Mouse (Mus musculus) embryonic facial prominence, embryonic 12.5 days (tissue): ENCODE measurements around the gene Spats2l. TPM values are rescaled to one million over a fixed set of nuclear protein-coding genes. Genes with fewer than 3 reads are reported as not detected.

ENCODE experiments used
- ATAC-seq: fragments of 200-750 bp; cut with Nextera tagmentation; 2 replicates; pipeline ENCODE4 v1.8.0; 2017; ENCODE audit not compliant: insufficient number of reproducible peaks, insufficient read depth, low FRiP score, low TSS enrichment
- H3K27ac ChIP-seq: fragments of 300-500 bp; sonication (generic); 2 replicates; pipeline ENCODE4 v1.5.1; 2016; ENCODE audit warnings: mild to moderate bottlenecking
- H3K27me3 ChIP-seq: fragments of 300-500 bp; sonication (generic); 2 replicates; pipeline ENCODE4 v1.6.1; 2016; ENCODE audit warnings: mild to moderate bottlenecking, moderate library complexity
- H3K36me3 ChIP-seq: fragments of 300-500 bp; sonication (generic); 2 replicates; pipeline ENCODE4 v1.6.1; 2016; ENCODE audit warnings: mild to moderate bottlenecking
- H3K4me1 ChIP-seq: fragments of 300-500 bp; sonication (generic); 2 replicates; pipeline ENCODE4 v1.6.1; 2016
- H3K4me2 ChIP-seq: fragments of 300-500 bp; sonication (generic); replicated peaks from 2 replicates; pipeline ENCODE4 v1.6.1; 2016; ENCODE audit warnings: mild to moderate bottlenecking, moderate library complexity
- H3K4me3 ChIP-seq: fragments of 300-500 bp; sonication (generic); 2 replicates; pipeline ENCODE4 v1.5.1; 2016; ENCODE audit warnings: mild to moderate bottlenecking
- H3K9ac ChIP-seq: fragments of 300-500 bp; sonication (generic); 2 replicates; pipeline ENCODE4 v1.6.1; 2016; ENCODE audit warnings: mild to moderate bottlenecking, moderate library complexity
- H3K9me3 ChIP-seq: fragments of 300-500 bp; sonication (generic); 2 replicates; pipeline ENCODE4 v1.6.1; 2016; ENCODE audit warnings: mild to moderate bottlenecking, moderate library complexity
- WGBS: fragments of 180-500 bp; shearing (Covaris S2); methylation state at CpG from one replicate; pipeline ENCODE4 v1.1.7; 2016; 5-methylcytosine and 5-hydroxymethylcytosine counted together
- polyA plus RNA-seq: library from polyadenylated mRNA; unstranded; fragments of >200 nt; fragmentation: Nextera tagmentation; extraction: Ambion mirVana; gene quantifications from 2 replicates; pipeline ENCODE4 v1.2.1, GENCODE M21; 2016

Spats2l gene
- polyA plus RNA-seq, 1 experiment from 2014 or later = 109 TPM

DNA sequence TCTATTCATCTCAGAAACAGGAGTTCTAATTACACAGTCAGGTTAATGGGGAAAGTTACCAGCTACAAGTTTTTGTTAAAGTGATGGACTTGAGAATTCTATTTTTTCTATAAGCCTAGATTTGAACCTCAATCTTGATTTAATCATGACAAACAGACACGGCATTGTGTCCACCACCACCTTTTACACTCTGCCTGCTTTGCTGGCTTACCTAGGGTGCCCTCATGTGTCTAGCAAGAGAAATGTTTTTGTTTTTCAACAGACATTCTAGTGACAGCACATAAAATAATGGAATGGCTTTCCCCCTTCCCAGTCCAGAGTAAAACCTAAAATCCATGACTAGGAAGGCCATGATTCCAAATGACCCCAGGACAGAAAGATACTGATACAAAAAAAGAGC lies 175.2 kb downstream of the Spats2l start:
- no peaks in the 10 kb centered on the region for H3K27me3 ChIP-seq
- no peaks in the 10 kb centered on the region for H3K9me3 ChIP-seq
- ATAC-seq = no peak
- no peak overlapping the region for H3K4me3 ChIP-seq
- H3K4me2 ChIP-seq = no peak overlapping the region
- 3% methylated on average over 1 of the region's 1 CpGs for WGBS
- H3K9ac ChIP-seq = no peak overlapping the region
- no peak overlapping the region for H3K27ac ChIP-seq
- H3K4me1 ChIP-seq = peaks cover 13% of the 10 kb centered on the region; the same call in 1 of the 2 replicates
- H3K36me3 ChIP-seq = peaks cover 7% of the 10 kb centered on the region

DNA sequence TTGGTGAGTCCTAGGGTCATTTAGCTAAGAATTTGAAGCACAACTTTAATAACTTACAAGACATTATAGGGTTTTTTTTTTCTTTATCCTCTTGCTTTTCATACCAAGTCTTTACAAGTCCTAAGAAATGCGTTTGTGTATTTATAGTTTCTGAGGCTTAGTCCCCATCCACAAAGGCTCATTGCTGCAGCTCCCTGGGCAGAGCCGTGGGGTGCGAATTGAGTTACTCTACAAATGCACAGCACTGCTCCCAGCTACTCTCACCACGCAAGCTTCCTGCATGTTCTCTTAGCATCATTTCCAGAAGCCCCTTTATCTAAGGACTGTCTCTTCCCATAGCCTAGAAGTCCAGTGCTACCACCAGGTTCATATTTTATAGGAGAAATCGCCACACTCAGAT lies 175.8 kb downstream of the Spats2l start:
- H3K4me1 ChIP-seq = peaks cover 13% of the 10 kb centered on the region; the same call in 1 of the 2 replicates
- H3K9me3 ChIP-seq = no peaks in the 10 kb centered on the region
- ATAC-seq = no peak
- peaks cover 6% of the 10 kb centered on the region for H3K36me3 ChIP-seq
- no peaks in the 10 kb centered on the region for H3K27me3 ChIP-seq
- no peak overlapping the region for H3K4me3 ChIP-seq
- H3K4me2 ChIP-seq = no peak overlapping the region
- no peak overlapping the region for H3K27ac ChIP-seq
- WGBS = 74% methylated on average over 5 of the region's 5 CpGs
- no peak overlapping the region for H3K9ac ChIP-seq

GRCm38 (mm10) chr1:57952509-57952908 lies 178.5 kb downstream of the Spats2l start:
- no peak overlapping the region for H3K27ac ChIP-seq
- peaks cover 18% of the 10 kb centered on the region for H3K36me3 ChIP-seq
- no peak overlapping the region for H3K4me2 ChIP-seq
- no peak overlapping the region for H3K4me3 ChIP-seq
- H3K27me3 ChIP-seq = no peaks in the 10 kb centered on the region
- no peaks in the 10 kb centered on the region for H3K9me3 ChIP-seq
- WGBS = 93% methylated on average over 4 of the region's 4 CpGs
- no peak for ATAC-seq
- no peak overlapping the region for H3K9ac ChIP-seq
- H3K4me1 ChIP-seq = peaks cover 9% of the 10 kb centered on the region; the same call in 1 of the 2 replicates

GRCm38 (mm10) chr1:57953586-57954375 lies 179.8 kb downstream of the Spats2l start:
- H3K27me3 ChIP-seq = no peaks in the 10 kb centered on the region
- H3K27ac ChIP-seq = no peak overlapping the region
- H3K4me2 ChIP-seq = no peak overlapping the region
- no peak for ATAC-seq
- H3K4me3 ChIP-seq = no peak overlapping the region
- H3K4me1 ChIP-seq = peaks cover 3% of the 10 kb centered on the region; the same call in 1 of the 2 replicates
- H3K9ac ChIP-seq = no peak overlapping the region
- H3K36me3 ChIP-seq = peaks cover 21% of the 10 kb centered on the region
- WGBS = 87% methylated on average over 16 of the region's 16 CpGs
- H3K9me3 ChIP-seq = no peaks in the 10 kb centered on the region

DNA sequence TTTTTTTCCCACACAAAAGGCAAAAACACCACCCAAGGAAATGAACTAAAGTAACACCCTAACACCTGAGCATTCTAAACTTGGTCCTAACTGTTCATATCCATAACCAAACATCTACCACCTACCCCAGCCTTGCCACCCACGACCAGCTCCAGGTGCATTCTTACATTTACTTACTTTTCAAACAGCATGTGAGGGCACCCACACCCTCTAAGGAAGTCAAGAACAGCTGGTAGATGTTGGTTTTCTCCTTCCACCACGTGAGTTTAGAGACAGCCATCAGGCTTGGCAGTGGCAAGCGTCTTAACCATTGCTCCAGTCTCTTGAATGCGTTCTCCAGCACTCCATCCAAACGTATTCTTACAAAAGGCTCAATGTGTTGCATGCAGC lies 180.4 kb downstream of the Spats2l start:
- 89% methylated on average over 5 of the region's 5 CpGs for WGBS
- no peaks in the 10 kb centered on the region for H3K4me1 ChIP-seq
- no peak for ATAC-seq
- peaks cover 27% of the 10 kb centered on the region for H3K36me3 ChIP-seq
- H3K9ac ChIP-seq = no peak overlapping the region
- no peak overlapping the region for H3K4me2 ChIP-seq
- no peak overlapping the region for H3K4me3 ChIP-seq
- no peaks in the 10 kb centered on the region for H3K27me3 ChIP-seq
- H3K9me3 ChIP-seq = no peaks in the 10 kb centered on the region
- H3K27ac ChIP-seq = no peak overlapping the region

DNA sequence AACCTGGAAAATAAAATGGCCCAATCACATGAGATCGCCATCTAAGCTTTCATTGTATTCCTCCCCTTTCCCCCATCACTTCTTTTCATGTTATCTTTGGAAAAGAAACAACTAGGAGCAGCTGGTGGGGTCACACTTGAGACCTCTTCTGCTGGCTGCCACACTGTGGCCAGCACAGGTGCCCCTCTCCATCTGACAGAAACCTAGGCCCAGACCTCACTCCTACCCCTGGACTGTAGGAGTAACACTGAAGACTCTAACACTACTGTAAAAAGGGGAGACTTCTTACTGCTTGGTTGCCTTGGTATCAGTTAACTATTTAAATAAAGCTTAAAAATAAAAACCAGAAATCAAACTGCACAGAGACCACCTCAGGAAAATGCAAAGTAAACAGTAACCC lies 181.8 kb downstream of the Spats2l start:
- H3K9me3 ChIP-seq = no peaks in the 10 kb centered on the region
- H3K27me3 ChIP-seq = no peaks in the 10 kb centered on the region
- WGBS = 91% methylated on average over 1 of the region's 1 CpGs
- H3K4me3 ChIP-seq = no peak overlapping the region
- peaks cover 32% of the 10 kb centered on the region for H3K36me3 ChIP-seq
- H3K4me2 ChIP-seq = no peak overlapping the region
- H3K4me1 ChIP-seq = no peaks in the 10 kb centered on the region
- no peak overlapping the region for H3K9ac ChIP-seq
- ATAC-seq = no peak
- no peak overlapping the region for H3K27ac ChIP-seq

GRCm38 (mm10) chr1:57969327-57970271 lies 195.6 kb downstream of the Spats2l start:
- Histone ChIP-seq H3K4me3 (peak overlapping the region; percentile 78), H3K9ac (peak overlapping the region; percentile 87), H3K9me3 (no peaks in the 10 kb centered on the region), H3K27ac (peak overlapping the region; percentile 78), H3K4me2 (peak overlapping the region; percentile 86), H3K36me3 (peaks cover 4% of the 10 kb centered on the region; the same call in 1 of the 2 replicates), H3K4me1 (peaks cover 7% of the 10 kb centered on the region; the same call in 1 of the 2 replicates), H3K27me3 (no peaks in the 10 kb centered on the region)
- ATAC-seq = peak; percentile 94
- WGBS = under 1% methylated on average over 65 of the region's 65 CpGs

DNA sequence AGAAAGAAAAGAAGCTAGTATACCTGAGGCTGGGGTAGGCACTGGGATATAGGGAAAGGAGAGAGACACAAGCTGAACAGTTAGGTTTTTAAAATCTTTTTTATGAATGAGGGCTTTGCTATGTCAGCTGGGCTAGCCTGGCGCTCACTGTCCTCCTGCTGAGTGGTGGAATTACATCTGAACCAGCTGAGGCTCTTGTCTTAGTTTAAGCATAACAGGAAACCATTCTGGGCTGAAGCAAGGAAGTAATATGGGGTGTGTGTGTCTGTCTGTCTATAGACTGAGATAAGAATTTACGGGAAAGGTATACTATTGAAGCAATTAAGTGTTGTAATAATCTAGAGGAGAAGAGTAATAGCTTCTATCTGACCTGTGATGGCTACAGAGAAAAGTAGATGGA lies 197.6 kb downstream of the Spats2l start:
- WGBS = 76% methylated on average over 2 of the region's 2 CpGs
- no peaks in the 10 kb centered on the region for H3K27me3 ChIP-seq

GRCm38 (mm10) chr1:57976860-57977259 lies 202.9 kb downstream of the Spats2l start:
- Histone ChIP-seq H3K4me1 (no peaks in the 10 kb centered on the region), H3K4me2 (no peak overlapping the region), H3K27ac (no peak overlapping the region), H3K9me3 (no peaks in the 10 kb centered on the region), H3K4me3 (no peak overlapping the region), H3K27me3 (no peaks in the 10 kb centered on the region), H3K36me3 (no peaks in the 10 kb centered on the region), H3K9ac (no peak overlapping the region)
- no peak for ATAC-seq
- 92% methylated on average over 3 of the region's 3 CpGs for WGBS

More for the DNA sequence above, 197.6 kb downstream of the Spats2l start:
- H3K4me3 ChIP-seq = no peak overlapping the region
- ATAC-seq = no peak
- H3K4me2 ChIP-seq = no peak overlapping the region
- H3K9me3 ChIP-seq = no peaks in the 10 kb centered on the region
- H3K4me1 ChIP-seq = peaks cover 7% of the 10 kb centered on the region; the same call in 1 of the 2 replicates
- no peaks in the 10 kb centered on the region for H3K36me3 ChIP-seq
- H3K27ac ChIP-seq = no peak overlapping the region
- H3K9ac ChIP-seq = no peak overlapping the region

DNA sequence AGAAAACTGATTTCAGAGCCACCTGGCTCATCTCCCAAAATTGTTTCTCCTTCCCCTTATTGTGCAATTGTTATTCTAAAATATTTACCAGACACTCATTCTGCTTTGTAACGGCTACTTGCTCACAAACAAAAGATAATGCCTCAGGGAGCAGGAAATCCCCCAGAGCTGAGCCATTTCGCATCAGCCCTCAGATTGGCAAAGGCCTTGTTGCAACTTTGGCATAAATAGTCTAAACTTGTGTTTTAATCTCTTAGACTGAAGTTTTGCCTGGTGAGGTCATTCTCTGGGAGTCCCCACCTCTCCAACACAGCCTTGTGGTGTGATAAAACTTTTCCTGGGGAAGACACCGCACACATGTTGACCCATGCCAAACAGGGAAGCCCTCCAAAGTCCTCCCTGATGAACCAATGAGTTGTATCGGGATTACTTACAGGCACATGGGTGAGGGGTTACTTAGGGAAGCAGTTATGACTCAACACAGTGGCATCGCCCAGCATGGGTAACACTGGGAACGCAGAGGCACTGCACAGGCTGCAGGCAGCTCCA lies 215.2 kb downstream of the Spats2l start:
- Histone ChIP-seq H3K4me1 (no peaks in the 10 kb centered on the region), H3K36me3 (no peaks in the 10 kb centered on the region), H3K4me2 (no peak overlapping the region), H3K27ac (no peak overlapping the region), H3K9me3 (no peaks in the 10 kb centered on the region), H3K27me3 (no peaks in the 10 kb centered on the region), H3K4me3 (no peak overlapping the region), H3K9ac (no peak overlapping the region)
- ATAC-seq = no peak
- 70% methylated on average over 6 of the region's 6 CpGs for WGBS

DNA sequence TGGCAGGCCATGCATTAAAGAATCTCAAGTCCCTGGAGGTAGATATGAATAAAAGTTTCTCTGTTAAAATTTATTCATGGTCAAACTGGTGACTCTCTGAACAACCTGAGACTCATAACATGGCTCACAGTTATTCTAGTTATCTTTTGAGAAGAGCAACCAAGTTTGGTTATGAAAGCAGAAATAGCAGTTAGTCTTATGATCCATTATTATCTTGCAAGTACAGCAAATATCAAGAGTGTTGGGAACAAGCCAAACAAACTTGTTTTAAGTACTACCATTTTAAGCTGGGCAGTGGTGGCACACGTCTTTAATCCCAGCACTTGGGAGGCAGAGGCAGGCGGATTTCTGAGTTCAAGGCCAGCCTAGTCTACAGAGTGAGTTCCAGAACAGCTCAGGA lies 217.3 kb downstream of the Spats2l start:
- no peak overlapping the region for H3K27ac ChIP-seq
- WGBS = 75% methylated on average over 2 of the region's 2 CpGs
- no peak for ATAC-seq

More for the DNA sequence above, 217.3 kb downstream of the Spats2l start:
- Histone ChIP-seq H3K36me3 (no peaks in the 10 kb centered on the region), H3K4me1 (no peaks in the 10 kb centered on the region), H3K27me3 (no peaks in the 10 kb centered on the region), H3K4me3 (no peak overlapping the region), H3K4me2 (no peak overlapping the region), H3K9me3 (no peaks in the 10 kb centered on the region), H3K9ac (no peak overlapping the region)
